ENCODE assay signal across 28 mouse cellular contexts in the genomic region with DNA sequence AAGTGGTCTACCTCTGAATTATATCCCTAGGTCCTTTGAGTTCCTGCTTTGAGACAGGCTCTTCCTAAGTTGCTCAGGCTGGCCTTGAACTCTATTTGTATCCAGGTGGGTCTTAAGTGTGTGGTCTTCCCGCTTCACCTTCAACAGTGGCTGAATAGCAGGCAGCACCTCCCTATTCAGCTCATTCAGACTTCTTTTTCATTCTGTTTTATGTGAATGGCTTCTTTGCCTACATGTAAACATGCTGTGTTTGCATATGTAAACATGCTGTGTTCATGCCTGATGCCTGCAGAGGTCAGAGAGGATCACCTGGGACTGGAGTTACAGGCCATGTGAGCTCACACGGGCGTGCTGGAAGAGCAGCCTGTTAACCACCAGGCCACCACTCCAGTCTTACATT. TPM values are rescaled to one million over a fixed set of nuclear protein-coding genes. Genes with fewer than 3 reads are reported as not detected.
DNase-seq lines count a peak whose midpoint lies in the region; ATAC-seq and TF ChIP-seq lines count a peak whose summit lies in the region.
"Had no signal": no experiment of that assay in that cellular context is flagged by ENCODE, and none has a peak within 500 bp of the region (broad histone marks: within the 10 kb centered on the region; RNA-seq: fewer than 3 reads in every experiment).

No protein-coding gene starts in this region.

- no peaks in the 10 kb centered on the region for H3K9me3 ChIP-seq in kidney, embryonic 14.5 days (ENCODE audit: control insufficient read depth, low read length)
- H3K9me3 ChIP-seq in ES-Bruce4 (replicated peaks; ENCODE audit: control insufficient read depth, insufficient read depth, low read length, poor library complexity, severe bottlenecking), result no peaks in the 10 kb centered on the region
- H3K9me3 ChIP-seq: embryonic facial prominence, embryonic 10.5 days; embryonic facial prominence, embryonic 13.5 days; forebrain, embryonic 10.5 days; forebrain, embryonic 13.5 days; heart, embryonic 12.5 days; heart, embryonic 15.5 days; hindbrain, embryonic 10.5 days; hindbrain, embryonic 13.5 days; intestine, embryonic 15.5 days had no signal

- no peak overlapping the region for H3K4me2 ChIP-seq in kidney, embryonic 14.5 days (replicated peaks; ENCODE audit: low read depth, low read length)
- H3K4me2 ChIP-seq: forebrain, embryonic 13.5 days; heart, embryonic 12.5 days; heart, embryonic 15.5 days; hindbrain, embryonic 13.5 days; intestine, embryonic 15.5 days had no signal

- 70% methylated on average over 3 of the region's 3 CpGs for WGBS in kidney, adult 2 months
- WGBS in kidney, embryonic 14.5 days, result 78% methylated on average over 3 of the region's 3 CpGs

- ATAC-seq in kidney, embryonic 14.5 days (ENCODE audit: low FRiP score, low TSS enrichment), result no peak
- no peak for ATAC-seq in erythroblast, adult 5-6 weeks (replicated peaks; ENCODE audit: low FRiP score, poor library complexity, severe bottlenecking)
- ATAC-seq: forebrain, embryonic 13.5 days; forebrain, embryonic 16.5 days; hindbrain, embryonic 16.5 days; intestine, embryonic 15.5 days had no signal

- H3K9ac ChIP-seq in kidney, embryonic 14.5 days (ENCODE audit: low read depth, low read length), result no peak overlapping the region
- no peak overlapping the region for H3K9ac ChIP-seq in ES-Bruce4 (ENCODE audit: low read depth, poor library complexity, severe bottlenecking)
- H3K9ac ChIP-seq: embryonic facial prominence, embryonic 13.5 days; forebrain, embryonic 13.5 days; heart, embryonic 15.5 days; hindbrain, embryonic 13.5 days; intestine, embryonic 15.5 days had no signal

- H3K4me1 ChIP-seq in kidney, adult 2 months (ENCODE audit: control insufficient read depth, insufficient read depth, low read length), result peaks cover 11% of the 10 kb centered on the region; the same call in 1 of the 2 replicates
- peaks cover 3% of the 10 kb centered on the region; the same call in 1 of the 2 replicates for H3K4me1 ChIP-seq in kidney, embryonic 14.5 days (ENCODE audit: control insufficient read depth, insufficient read depth, low read length)
- H3K4me1 ChIP-seq in ES-Bruce4 (ENCODE audit: control insufficient read depth, insufficient read depth, low read length), result peaks cover 3% of the 10 kb centered on the region

- peak; percentile 87; the same call in 1 of the 2 replicates for TF ChIP-seq EP300 in ES-Bruce4 (IDR thresholded peaks at IDR 0.05; ENCODE audit: insufficient read depth, low read depth, low read length)

- no peaks in the 10 kb centered on the region for H3K27me3 ChIP-seq in kidney, adult 2 months (replicated peaks; ENCODE audit: control insufficient read depth, insufficient read depth, low read length)
- H3K27me3 ChIP-seq in kidney, embryonic 14.5 days (ENCODE audit: control insufficient read depth, insufficient read depth, low read length), result no peaks in the 10 kb centered on the region
- H3K27me3 ChIP-seq in ES-Bruce4 (ENCODE audit: control insufficient read depth, insufficient read depth, low read length, poor library complexity, severe bottlenecking), result no peaks in the 10 kb centered on the region; the same call in 1 of the 2 replicates
- H3K27me3 ChIP-seq: embryonic facial prominence, embryonic 13.5 days; forebrain, embryonic 13.5 days; heart, embryonic 12.5 days; heart, embryonic 15.5 days; hindbrain, embryonic 13.5 days; intestine, embryonic 15.5 days had no signal

- no peaks in the 10 kb centered on the region; the same call in 1 of the 2 replicates for H3K36me3 ChIP-seq in kidney, adult 2 months (ENCODE audit: control insufficient read depth, insufficient read depth, low read length)
- H3K36me3 ChIP-seq in kidney, embryonic 14.5 days (ENCODE audit: control insufficient read depth, insufficient read depth, low read length), result no peaks in the 10 kb centered on the region
- no peaks in the 10 kb centered on the region for H3K36me3 ChIP-seq in ES-Bruce4 (ENCODE audit: control insufficient read depth, insufficient read depth, low read length, poor library complexity, severe bottlenecking)
- H3K36me3 ChIP-seq: heart, embryonic 15.5 days; hindbrain, embryonic 13.5 days; intestine, embryonic 15.5 days had no signal

- peak overlapping the region; percentile 53 for H3K4me3 ChIP-seq in kidney, adult 2 months (ENCODE audit: insufficient read depth, low read depth, low read length)
- H3K4me3 ChIP-seq in kidney, embryonic 14.5 days (ENCODE audit: low read length), result no peak overlapping the region
- no peak overlapping the region for H3K4me3 ChIP-seq in ES-Bruce4 (ENCODE audit: low read depth, low read length)
- H3K4me3 ChIP-seq: embryonic facial prominence, embryonic 10.5 days; embryonic facial prominence, embryonic 13.5 days; forebrain, embryonic 10.5 days; forebrain, embryonic 13.5 days; heart, embryonic 12.5 days; heart, embryonic 15.5 days; hindbrain, embryonic 10.5 days; hindbrain, embryonic 13.5 days; intestine, embryonic 15.5 days had no signal

- no peak for TF ChIP-seq CTCF in kidney, adult 2 months (conservative IDR thresholded peaks at IDR 0.05; ENCODE audit: insufficient read depth, insufficient read length, low read depth, low read length)
- TF ChIP-seq CTCF in ES-Bruce4 (IDR thresholded peaks at IDR 0.05; ENCODE audit: low read depth, low read length), result no peak

- peak overlapping the region; percentile 88 for H3K27ac ChIP-seq in kidney, adult 2 months (ENCODE audit: insufficient read depth, low read depth, low read length)
- no peak overlapping the region for H3K27ac ChIP-seq in kidney, embryonic 14.5 days (ENCODE audit: low read depth, low read length)
- H3K27ac ChIP-seq in ES-Bruce4 (ENCODE audit: insufficient read depth, low read length), result no peak overlapping the region
- H3K27ac ChIP-seq: embryonic facial prominence, embryonic 10.5 days; embryonic facial prominence, embryonic 13.5 days; forebrain, embryonic 10.5 days; forebrain, embryonic 13.5 days; heart, embryonic 15.5 days; hindbrain, embryonic 10.5 days; hindbrain, embryonic 13.5 days; intestine, embryonic 15.5 days had no signal

- TF ChIP-seq POLR2A in kidney, adult 2 months (IDR thresholded peaks at IDR 0.05; ENCODE audit: low read depth, low read length), result no peak
- no peak for TF ChIP-seq POLR2A in ES-Bruce4 (IDR thresholded peaks at IDR 0.05; ENCODE audit: insufficient read depth, low read length)

- peak; percentile 4 for DNase-seq in cerebellum, adult 9-10 months
- DNase-seq in cerebellum, adult 11 months, result no peak
- DNase-seq in kidney, adult 2 months, result no peak
- peak; percentile 75 for DNase-seq in R1 (ENCODE audit: low read depth, low spot score)
- no peak for DNase-seq in thymus, adult 18-20 months
- DNase-seq: adrenal gland, adult 2 months; adrenal gland, postnatal 14 days; cerebellum, adult 11-12 months; cerebellum, adult 8-10 months; cerebellum, postnatal 25 days; embryo, embryonic 11 days; gastrocnemius, postnatal 25 days; heart, postnatal 10 days; heart, postnatal 36 days had no signal

RNA-seq across cellular contexts. Expression of gene Atp11a, which starts 3.1 kb away (rescaled TPM):
- 176 and 271 TPM in 2 replicates for polyA plus RNA-seq in kidney, adult 2 months (2012; rRNA removed)
- polyA plus RNA-seq in kidney, embryonic 14.5 days (2014; fragmentation: Nextera tagmentation; extraction: Ambion mirVana), result 16.8 and 18.5 TPM in 2 replicates
- polyA plus RNA-seq in ES-Bruce4 (2011; ENCODE audit: insufficient read depth, insufficient read length, low read depth, missing spikeins), result 58.5 TPM in 2 replicates
- 7.7 and 9.4 TPM in 2 replicates for total RNA-seq in erythroblast, adult 5-6 weeks (2015; ENCODE audit: low replicate concordance)
- total RNA-seq in erythroblast, adult 5-6 weeks (2017; ENCODE audit: low replicate concordance), result 8.3 and 15.2 TPM in 2 replicates

Comparison
In these comparisons a context has a peak if more than half of its experiments do, and no peak if none do; other contexts are left out.
1. DNase-seq: peak in cerebellum, adult 9-10 months (single experiment) and R1 (single experiment); none in cerebellum, adult 11 months (single experiment), kidney, adult 2 months (single experiment) and thymus, adult 18-20 months (0 of 2).